In the genomic region with DNA sequence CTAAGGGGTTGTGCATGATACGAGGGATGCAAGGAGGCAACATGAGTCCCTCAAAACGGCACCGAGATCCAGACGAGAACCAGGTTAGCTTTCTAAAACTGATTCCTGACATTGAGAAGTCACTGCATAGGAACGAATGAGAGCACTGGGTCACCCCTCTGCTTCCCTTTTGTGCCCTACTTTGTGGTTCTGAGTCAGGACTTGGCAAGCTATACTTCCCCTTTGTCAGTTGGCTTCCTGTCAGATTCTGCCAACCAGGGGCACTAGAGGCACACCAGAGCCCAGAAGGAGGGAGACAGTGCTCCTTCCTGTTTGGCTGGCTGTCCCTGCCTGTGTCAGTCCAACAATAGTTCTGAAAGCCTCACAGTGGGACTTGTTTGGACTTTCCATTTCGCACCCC, we compare ENCODE assay signal across 8 mouse cellular contexts. TPM values are rescaled to one million over a fixed set of nuclear protein-coding genes. Genes with fewer than 3 reads are reported as not detected.
A peak's percentile ranks its signal among the peaks of the same experiment; 100 is the strongest.
DNase-seq lines count a peak whose midpoint lies in the region; ATAC-seq and TF ChIP-seq lines count a peak whose summit lies in the region.

No protein-coding gene starts in this region.

- no peak for TF ChIP-seq EP300 in heart, adult 2 months (IDR thresholded peaks at IDR 0.05; ENCODE audit: insufficient read depth, low read depth, low read length)

- ATAC-seq in heart, embryonic 11.5 days (replicated peaks; ENCODE audit: insufficient number of reproducible peaks, low FRiP score, low TSS enrichment), result no peak
- ATAC-seq in granulocyte monocyte progenitor cell, adult 5-6 weeks (replicated peaks; ENCODE audit: poor library complexity, severe bottlenecking), result peak; percentile 93
- peak; percentile 97 for ATAC-seq in megakaryocyte progenitor cell, adult 5-6 weeks (replicated peaks; ENCODE audit: poor library complexity)
- ATAC-seq in hindbrain, embryonic 13.5 days (ENCODE audit: low FRiP score), result no peak

- no peaks in the 10 kb centered on the region for H3K36me3 ChIP-seq in heart, adult 2 months (ENCODE audit: control insufficient read depth, insufficient read depth, low read length)
- H3K36me3 ChIP-seq in heart, embryonic 11.5 days (ENCODE audit: control insufficient read depth, insufficient read depth, low read length), result no peaks in the 10 kb centered on the region
- H3K36me3 ChIP-seq in hindbrain, embryonic 10.5 days, result no peaks in the 10 kb centered on the region
- no peaks in the 10 kb centered on the region for H3K36me3 ChIP-seq in hindbrain, embryonic 13.5 days

- peaks cover 6% of the 10 kb centered on the region for H3K4me1 ChIP-seq in heart, adult 2 months (ENCODE audit: control insufficient read depth, insufficient read depth, low read length)
- 0 out of 2 replicates have a peak, but pooled peaks cover 3% of the 10 kb centered on the region for H3K4me1 ChIP-seq in heart, embryonic 11.5 days (ENCODE audit: control insufficient read depth, insufficient read depth, low read length)
- H3K4me1 ChIP-seq in hindbrain, embryonic 10.5 days (replicated peaks), result no peaks in the 10 kb centered on the region
- no peaks in the 10 kb centered on the region for H3K4me1 ChIP-seq in hindbrain, embryonic 13.5 days (replicated peaks)

- no peak overlapping the region for H3K9ac ChIP-seq in heart, adult 2 months (ENCODE audit: low read depth, low read length)
- H3K9ac ChIP-seq in heart, embryonic 11.5 days (ENCODE audit: low read depth, low read length), result no peak overlapping the region
- H3K9ac ChIP-seq in hindbrain, embryonic 13.5 days, result no peak overlapping the region

- H3K4me2 ChIP-seq in heart, embryonic 11.5 days, result no peak overlapping the region
- no peak overlapping the region for H3K4me2 ChIP-seq in hindbrain, embryonic 13.5 days

- peak; percentile 36 to 79 for DNase-seq in heart, adult 2 months
- peak; percentile 31 to 34 for DNase-seq in adrenal gland, adult 18-20 months (ENCODE audit: low spot score in 2 of 2)
- peak; percentile 16 to 31 for DNase-seq in layer of hippocampus, postnatal 36 days
- DNase-seq in hindbrain, embryonic 10.5 days (ENCODE audit: low spot score), result no peak

- no peak for TF ChIP-seq POLR2A in heart, adult 2 months (IDR thresholded peaks at IDR 0.05; ENCODE audit: insufficient read depth, low read depth, low read length)

- no peaks in the 10 kb centered on the region for H3K27me3 ChIP-seq in heart, adult 2 months (ENCODE audit: control insufficient read depth, insufficient read depth, low read length)
- H3K27me3 ChIP-seq in heart, embryonic 11.5 days (ENCODE audit: control insufficient read depth, insufficient read depth, low read length), result no peaks in the 10 kb centered on the region
- no peaks in the 10 kb centered on the region for H3K27me3 ChIP-seq in hindbrain, embryonic 10.5 days (ENCODE audit: insufficient read depth, poor library complexity, severe bottlenecking)
- H3K27me3 ChIP-seq in hindbrain, embryonic 13.5 days, result no peaks in the 10 kb centered on the region

- H3K4me3 ChIP-seq in heart, adult 2 months, result no peak overlapping the region
- H3K4me3 ChIP-seq in heart, embryonic 11.5 days (ENCODE audit: low read depth, low read length), result no peak overlapping the region
- no peak overlapping the region for H3K4me3 ChIP-seq in hindbrain, embryonic 10.5 days
- H3K4me3 ChIP-seq in hindbrain, embryonic 13.5 days, result no peak overlapping the region

- no peaks in the 10 kb centered on the region for H3K9me3 ChIP-seq in heart, embryonic 11.5 days (replicated peaks; ENCODE audit: control insufficient read depth, low read length)
- H3K9me3 ChIP-seq in hindbrain, embryonic 10.5 days, result no peaks in the 10 kb centered on the region
- no peaks in the 10 kb centered on the region for H3K9me3 ChIP-seq in hindbrain, embryonic 13.5 days

- H3K79me2 ChIP-seq in heart, adult 2 months (replicated peaks; ENCODE audit: control insufficient read depth, insufficient read depth, low read length), result no peaks in the 10 kb centered on the region

- intact Hi-C loops in heart, adult 2 months (cut with DNase I), result no loop called here

- no peak overlapping the region for H3K27ac ChIP-seq in heart, adult 2 months
- H3K27ac ChIP-seq in heart, embryonic 11.5 days (ENCODE audit: low read depth, low read length), result no peak overlapping the region
- H3K27ac ChIP-seq in hindbrain, embryonic 10.5 days, result no peak overlapping the region
- H3K27ac ChIP-seq in hindbrain, embryonic 13.5 days, result no peak overlapping the region

- WGBS in heart, adult 2 months, result 45% methylated on average over 6 of the region's 6 CpGs
- WGBS in heart, embryonic 11.5 days (ENCODE audit: insufficient replicate concordance), result 74% methylated on average over 6 of the region's 6 CpGs
- 90% methylated on average over 6 of the region's 6 CpGs for WGBS in hindbrain, embryonic 10.5 days
- WGBS in hindbrain, embryonic 13.5 days, result 86% methylated on average over 6 of the region's 6 CpGs

- no peak for TF ChIP-seq CTCF in heart, adult 2 months (IDR thresholded peaks at IDR 0.05)

RNA-seq across cellular contexts. Expression of a gene that starts 56.0 kb away (rescaled TPM):
- 10 to 100 TPM; 59.9 to 63.6 TPM for total RNA-seq in heart, adult 2 months (2021)
- polyA plus RNA-seq in heart, adult 2 months (2012; rRNA removed), result 37.4 and 62.3 TPM in 2 replicates
- polyA plus RNA-seq in heart, embryonic 11.5 days (2014; fragmentation: Nextera tagmentation; extraction: Ambion mirVana), result 51.6 and 61.3 TPM in 2 replicates
- 10 to 100 TPM; 40.8 to 64.8 TPM for total RNA-seq in adrenal gland, adult 18-20 months (2021)
- not detected in 2 replicates for total RNA-seq in granulocyte monocyte progenitor cell, adult 5-6 weeks (2014; fragmentation: Nextera tagmentation)
- total RNA-seq in granulocyte monocyte progenitor cell, adult 5-6 weeks (2017), result not detected in 2 replicates
- 10 to 100 TPM; 20.6 to 29.8 TPM for total RNA-seq in layer of hippocampus, postnatal 36 days (2021)
- total RNA-seq in megakaryocyte progenitor cell, adult 5-6 weeks (2015), result 0.05 and 0.15 TPM in 2 replicates
- 0.21 and 0.44 TPM in 2 replicates for total RNA-seq in megakaryocyte progenitor cell, adult 5-6 weeks (2017)
- 22.7 and 25.0 TPM in 2 replicates for polyA plus RNA-seq in hindbrain, embryonic 10.5 days (2016; fragmentation: Nextera tagmentation; extraction: Ambion mirVana)
- 10.9 and 11.3 TPM in 2 replicates for polyA plus RNA-seq in hindbrain, embryonic 13.5 days (2015; fragmentation: Nextera tagmentation; extraction: Ambion mirVana)

Comparison
In these comparisons a context has a peak if more than half of its experiments do, and no peak if none do; other contexts are left out.
1. ATAC-seq: peak in granulocyte monocyte progenitor cell, adult 5-6 weeks (single experiment) and megakaryocyte progenitor cell, adult 5-6 weeks (single experiment); none in heart, embryonic 11.5 days (single experiment) and hindbrain, embryonic 13.5 days (single experiment).
2. RNA of a gene that starts 56.0 kb away (total RNA-seq): 40.8 to 64.8 TPM in adrenal gland, adult 18-20 months, 59.9 to 63.6 TPM in heart, adult 2 months and 20.6 to 29.8 TPM in layer of hippocampus, postnatal 36 days; 0.05 to 0.44 TPM in megakaryocyte progenitor cell, adult 5-6 weeks and not detected in granulocyte monocyte progenitor cell, adult 5-6 weeks; every median in the first group is over 10 times any median in the second.